Mouse (Mus musculus): ENCODE results near the gene Gnb2.

Gnb2 gene

DNA sequence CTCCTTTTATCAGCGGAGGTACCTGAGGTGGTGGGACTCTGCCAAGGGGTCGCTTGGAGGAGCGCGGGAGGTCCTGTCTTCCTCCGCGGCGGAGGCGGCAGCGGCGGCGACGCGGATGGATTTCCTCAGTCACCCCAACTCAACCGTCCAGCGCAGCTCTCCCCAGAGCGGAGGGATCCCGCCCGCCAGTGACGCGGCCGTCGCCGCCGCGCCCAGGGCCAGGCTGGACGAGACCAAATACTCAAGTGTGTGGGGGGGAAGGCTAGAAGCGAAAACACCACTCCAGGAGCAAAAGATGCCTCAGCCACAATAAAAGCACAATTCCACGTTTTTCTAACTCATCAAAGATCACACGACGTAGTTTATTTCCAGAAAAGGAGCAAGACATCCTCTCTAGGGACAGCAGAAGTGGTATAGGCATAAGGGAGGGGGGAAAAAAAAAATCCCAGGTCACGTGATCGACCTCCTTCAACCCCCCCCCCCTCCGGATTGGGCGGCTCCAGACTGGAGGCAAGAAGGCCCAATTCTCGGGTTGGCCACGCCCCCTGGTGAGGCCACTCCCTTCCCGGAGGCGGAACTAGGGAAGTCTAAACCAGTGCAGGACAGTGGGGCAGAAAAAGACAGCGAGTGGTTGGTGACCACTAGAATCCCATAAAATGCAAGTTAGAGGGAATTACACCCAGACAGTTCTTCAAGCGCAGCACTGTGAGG lies at the start of gene Gnb2, which contains the start of gene Epo:
Gnb2 (minus strand) TSS at position 394 of the 711 bp plus-strand sequence.
Epo (minus strand) TSS at position 126 of the 711 bp plus-strand sequence.
- peak; percentile 95 for DNase-seq (ENCODE audit: low spot score)

DNA sequence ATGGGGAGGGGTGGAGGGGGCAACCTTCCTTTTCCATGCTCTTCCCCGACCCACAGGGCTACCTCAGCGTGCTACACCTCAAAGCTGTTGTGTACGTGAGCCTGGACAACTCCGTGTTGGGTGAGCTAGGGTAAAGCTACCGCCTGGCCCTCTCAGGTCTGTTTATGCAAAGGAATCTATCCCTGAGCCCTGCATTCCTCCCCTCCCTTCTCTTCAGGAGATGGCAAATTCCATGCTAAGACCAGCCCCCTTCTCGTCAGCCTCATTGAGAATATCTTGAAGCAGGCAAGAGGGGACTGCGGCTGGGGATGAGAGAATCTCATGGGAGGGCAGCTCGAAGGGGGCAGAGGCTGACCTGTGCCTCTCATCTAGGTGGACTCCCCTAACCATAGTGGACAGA lies 49.4 kb upstream of the Gnb2 start:
- no peak for DNase-seq (ENCODE audit: low spot score)

DNA sequence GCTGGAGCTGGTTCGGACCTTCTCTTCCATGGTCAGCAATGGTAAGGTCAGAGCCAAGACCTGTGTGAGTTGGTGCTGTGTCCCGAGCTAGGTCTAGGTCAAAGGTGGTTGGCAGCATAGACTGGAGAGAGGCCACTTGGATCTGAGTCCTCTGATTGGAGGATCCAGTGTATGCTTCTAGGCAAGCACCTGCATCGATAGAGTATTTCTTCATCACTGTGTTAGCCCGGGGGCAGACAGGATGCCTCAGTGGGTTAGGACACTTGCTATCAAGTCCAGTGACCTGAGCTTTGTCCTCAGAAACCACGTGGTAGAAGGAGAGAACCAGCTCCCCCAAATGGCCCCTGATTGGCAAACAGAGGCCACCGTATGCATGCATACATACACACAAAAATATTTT lies 46.9 kb upstream of the Gnb2 start:
- DNase-seq (ENCODE audit: low spot score), result no peak

DNA sequence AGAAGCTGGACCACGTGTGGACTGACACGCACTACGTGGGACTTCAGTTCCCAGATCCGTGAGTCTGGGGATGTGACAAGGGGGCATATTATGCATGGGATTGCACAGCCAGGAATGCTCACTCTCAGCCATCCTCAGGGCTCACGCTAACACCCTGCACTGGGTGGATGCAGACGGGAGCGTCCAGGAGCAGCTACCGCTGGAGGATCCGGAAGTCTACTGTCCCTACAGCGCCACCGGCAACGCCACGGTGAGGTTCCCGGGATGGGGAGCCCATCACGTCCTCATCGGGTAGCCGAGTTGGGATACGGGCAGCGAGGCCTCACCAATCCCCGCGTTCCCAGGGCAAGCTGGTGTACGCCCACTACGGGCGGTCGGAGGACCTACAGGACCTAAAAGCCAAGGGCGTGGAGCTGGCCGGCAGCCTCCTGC lies 41.2 kb upstream of the Gnb2 start:
- DNase-seq (ENCODE audit: low spot score), result no peak

DNA sequence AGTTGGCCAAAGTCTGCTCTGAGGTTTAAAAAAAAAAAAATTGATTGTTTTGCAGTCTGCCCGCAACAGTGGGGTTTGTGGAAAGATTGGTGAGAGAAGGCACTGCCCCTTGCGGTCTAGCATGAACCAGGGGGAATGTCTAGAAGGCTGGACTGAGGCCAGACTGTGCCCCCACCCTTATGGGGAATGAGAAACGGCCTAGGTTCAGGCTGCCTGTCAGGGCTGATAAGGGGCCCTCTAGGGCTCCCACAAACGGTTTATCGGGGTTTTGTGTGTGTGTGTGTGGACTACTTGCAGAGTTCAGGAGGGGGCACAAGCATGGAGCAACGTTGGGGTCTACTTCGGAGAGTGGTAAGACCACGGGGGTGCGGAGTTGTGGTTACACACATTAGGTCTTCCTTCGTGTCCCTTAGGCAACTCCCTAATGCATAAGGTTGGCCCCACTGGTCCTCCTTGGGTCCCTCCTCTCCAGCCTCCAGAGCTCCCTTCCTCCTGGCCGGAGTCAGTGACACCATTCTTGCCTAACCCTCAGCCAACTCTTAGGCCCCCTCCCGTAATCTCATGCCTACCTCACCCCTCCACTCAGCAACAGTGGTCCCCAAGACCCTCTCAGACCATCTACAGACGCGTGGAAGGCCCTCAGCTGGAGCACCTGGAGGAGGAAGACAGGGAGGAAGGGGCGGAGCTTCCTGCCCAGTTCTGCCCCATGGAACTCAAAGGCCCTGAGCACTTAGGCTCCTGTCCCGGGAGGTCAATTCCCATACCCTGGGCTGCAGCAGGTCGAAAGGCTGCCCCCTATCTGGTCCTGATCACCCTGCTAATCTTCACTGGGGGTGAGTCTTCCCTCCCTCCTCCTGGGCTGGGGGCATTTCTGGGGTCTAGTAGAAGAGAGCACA lies 37.6 kb upstream of the Gnb2 start:
- no peak for DNase-seq (ENCODE audit: low spot score)

DNA sequence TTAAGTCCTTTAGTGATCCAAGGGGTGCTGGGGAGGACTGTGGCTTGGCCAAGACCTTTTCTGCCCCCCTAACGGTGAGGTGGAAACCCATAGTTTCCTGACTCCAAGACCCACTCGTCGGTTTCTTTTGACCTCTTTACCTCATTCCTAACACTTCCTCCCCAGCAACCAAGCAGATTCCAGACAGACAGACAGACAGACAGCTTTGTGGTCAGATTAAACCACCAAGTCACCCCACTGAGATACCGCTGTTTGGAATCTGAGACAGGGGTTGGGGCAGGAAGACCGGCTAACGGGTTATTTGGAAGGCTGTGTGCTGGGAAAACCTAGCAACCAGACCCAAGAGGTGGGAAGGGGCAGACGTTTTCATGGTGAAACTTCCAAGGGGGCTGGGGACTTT lies 36.9 kb upstream of the Gnb2 start:
- no peak for DNase-seq (ENCODE audit: low spot score)

DNA sequence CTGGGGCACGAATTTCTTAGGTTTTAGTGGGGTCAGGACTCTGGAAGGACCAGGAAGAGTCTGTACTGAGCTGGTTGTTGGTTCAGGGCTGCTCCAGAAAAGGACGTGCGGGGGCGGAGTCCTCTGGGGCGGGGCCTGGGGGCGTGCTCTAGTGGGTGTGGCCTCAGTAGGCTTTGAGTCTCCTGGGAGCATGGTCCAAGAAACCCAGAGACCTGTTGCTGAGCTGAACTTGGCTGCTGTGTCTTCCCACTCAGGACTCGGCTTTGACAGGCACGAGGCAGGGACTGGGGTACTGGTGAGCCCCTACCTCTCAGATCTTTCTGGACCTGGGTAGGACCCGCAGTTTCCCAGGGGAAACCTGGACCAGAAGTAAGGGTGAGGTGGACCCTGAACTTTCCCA lies 36.4 kb upstream of the Gnb2 start, which contains the start of gene Tfr2:
Tfr2 (plus strand) TSS at position 176 of the 400 bp plus-strand sequence.
- DNase-seq (ENCODE audit: low spot score), result no peak

DNA sequence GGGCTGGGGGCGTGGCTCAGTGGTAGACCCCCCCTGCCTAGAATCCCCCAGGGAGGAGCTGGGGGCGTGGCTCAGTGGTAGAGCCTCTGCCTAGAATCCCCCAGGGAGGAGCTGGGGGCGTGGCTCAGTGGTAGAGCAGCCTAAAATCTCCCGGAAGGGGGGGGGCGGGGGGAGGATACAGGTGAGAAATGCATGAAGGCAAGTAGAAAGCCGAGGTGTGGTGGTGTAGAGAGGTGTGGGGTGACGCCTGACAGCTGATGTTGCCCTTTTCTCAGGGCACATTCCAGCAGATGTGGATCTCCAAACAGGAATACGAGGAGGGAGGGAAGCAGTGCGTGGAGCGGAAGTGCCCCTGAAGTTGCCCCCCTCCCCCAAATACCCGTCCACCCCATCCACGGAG lies 35.7 kb upstream of the Gnb2 start:
- no peak for DNase-seq (ENCODE audit: low spot score)

DNA sequence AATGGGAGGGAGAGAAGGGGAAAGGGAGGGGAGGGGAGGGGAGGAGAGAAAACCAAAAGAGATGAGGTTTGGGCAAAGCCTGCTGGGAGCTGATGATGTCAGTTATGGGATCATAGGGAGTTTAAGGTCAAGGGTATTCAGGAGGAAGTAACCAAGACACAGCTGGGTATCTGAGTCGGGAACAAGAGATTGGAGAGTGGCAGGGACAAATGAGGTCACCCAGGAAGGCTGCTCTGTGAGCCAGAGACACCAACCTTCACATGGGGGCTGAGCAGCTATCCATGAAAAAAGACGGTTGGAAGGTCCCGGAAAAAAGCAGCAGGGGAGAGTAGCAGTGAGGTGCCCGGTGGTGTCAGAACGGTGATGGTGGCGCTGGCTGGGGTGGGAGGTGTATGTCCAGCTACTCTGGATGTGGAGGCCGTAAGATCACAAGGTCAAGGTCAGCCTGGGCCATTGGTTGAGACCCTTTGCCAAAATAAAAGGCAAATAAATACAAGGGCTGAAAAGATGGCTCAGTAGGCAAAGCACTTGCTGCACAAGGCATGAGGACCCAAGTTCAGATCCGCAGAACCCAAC lies 35.0 kb upstream of the Gnb2 start:
- DNase-seq (ENCODE audit: low spot score), result no peak

DNA sequence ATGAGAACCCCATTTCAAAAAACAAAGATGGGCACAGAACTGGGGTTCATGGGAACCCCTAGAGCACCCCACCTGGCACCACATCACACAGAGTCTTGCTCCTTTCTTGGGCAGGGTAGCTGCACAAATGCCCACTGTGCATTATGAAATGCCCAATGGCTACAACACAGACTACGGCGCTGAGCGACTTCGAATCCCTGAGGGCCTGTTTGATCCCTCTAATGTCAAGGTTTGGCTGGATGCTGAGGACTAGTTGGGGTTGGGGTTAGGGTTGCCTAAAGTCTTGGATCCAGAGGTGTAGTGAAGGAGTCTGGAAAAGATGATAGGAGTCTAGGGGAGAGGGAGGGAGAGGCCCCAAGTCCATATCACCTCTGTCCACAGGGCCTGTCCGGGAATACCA lies 33.1 kb upstream of the Gnb2 start:
- no peak for DNase-seq (ENCODE audit: low spot score)

DNA sequence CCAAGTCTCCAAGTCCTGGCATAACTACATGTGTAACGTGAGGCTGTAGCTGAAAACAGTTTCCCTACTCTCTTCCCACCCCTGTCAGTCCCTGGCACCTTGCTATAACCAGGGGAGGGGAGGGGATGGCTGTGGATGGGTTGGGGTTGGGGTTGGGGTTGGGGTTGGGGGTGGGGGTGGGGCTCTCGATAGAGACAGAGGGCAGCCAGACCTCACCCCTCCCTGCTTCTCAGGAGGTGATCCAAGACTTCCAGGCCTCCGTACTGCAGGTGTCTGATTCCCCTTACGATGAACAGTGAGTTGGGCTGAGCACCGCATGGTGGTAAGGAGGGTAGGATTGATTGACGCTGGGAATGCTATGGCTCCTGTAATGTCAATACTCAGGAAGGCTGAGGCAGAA lies 32.4 kb upstream of the Gnb2 start:
- no peak for DNase-seq (ENCODE audit: low spot score)

DNA sequence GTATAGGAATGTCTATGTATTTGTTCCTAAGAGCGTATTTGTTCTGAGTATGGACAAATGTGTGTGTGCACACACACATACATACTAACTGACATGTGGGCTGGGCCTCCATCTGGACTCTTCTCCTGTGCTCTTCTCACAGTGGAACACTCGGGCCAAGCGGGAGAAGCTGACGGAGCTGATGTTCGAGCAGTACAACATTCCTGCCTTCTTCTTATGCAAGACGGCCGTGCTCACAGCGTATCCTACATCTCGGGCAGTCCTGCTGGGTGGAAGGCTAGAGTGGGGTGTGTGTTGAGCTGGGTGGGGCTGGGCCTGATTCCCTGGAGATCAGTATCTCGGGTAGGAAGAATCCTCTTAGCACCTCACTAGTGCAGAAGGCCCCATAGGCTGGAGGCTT lies 29.7 kb upstream of the Gnb2 start:
- peak; percentile 40 for DNase-seq (ENCODE audit: low spot score)

DNA sequence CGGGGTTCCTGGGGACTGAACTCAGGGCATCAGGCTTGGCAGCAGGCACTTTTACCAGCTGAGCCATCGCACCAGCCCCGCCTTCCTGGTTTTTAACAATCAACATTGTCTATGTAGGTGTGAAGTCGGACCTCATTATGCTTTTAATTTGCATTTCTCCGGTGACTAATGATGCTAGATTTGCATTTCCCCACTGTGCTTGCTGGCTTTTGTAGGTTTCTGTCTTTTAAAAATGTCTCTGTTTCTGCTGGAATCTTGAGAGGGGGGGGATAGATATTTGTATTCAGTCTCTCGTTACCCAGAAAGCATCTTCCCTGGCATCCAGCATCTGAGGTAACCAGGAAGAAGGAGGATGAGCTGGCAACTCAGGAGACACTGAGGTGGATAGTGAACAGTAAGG lies 28.2 kb upstream of the Gnb2 start:
- DNase-seq (ENCODE audit: low spot score), result no peak

DNA sequence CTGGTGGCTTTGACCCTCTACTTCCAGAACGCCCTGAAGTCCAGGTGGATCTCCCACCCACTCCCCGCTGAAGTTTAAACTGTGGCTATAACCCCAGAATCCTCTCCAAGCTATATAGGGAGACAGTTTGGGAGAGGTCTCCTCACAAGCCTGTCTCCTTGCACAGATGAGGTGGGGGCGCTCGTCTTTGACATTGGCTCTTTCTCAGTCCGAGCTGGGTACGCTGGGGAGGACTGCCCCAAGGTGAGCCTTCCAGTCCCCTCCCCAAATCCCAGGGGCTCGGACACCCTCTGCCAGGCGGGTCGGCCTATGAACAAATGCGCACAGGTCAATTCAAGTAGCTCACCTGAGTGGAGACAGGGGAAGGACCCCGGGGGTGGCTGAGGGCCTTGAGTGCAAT lies 20.6 kb upstream of the Gnb2 start:
- no peak for DNase-seq (ENCODE audit: low spot score)

DNA sequence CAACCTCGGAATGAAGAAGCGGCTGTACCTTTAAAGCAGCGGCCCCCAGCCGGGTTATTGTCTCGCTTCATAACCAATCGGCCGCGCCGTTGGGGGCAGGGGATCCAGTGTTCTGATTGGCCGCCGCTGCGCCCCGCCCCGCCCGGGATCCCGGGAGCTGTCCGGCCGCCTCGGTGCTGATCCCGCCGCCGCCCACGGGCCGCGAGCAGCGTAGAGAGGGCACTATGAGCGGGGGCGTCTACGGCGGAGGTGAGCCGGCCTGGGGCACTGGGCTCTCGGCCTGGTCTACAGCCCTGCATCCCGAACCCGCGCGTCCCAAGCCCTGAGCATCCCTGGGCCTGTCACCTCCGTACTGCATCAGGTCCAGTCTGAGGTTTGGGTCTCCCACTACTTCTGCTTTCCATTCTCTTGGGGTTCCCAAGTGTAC lies 20.1 kb upstream of the Gnb2 start, which contains the start of gene Actl6b:
Actl6b (plus strand) TSS at position 107 of the 427 bp plus-strand sequence.
- DNase-seq (ENCODE audit: low spot score), result no peak

DNA sequence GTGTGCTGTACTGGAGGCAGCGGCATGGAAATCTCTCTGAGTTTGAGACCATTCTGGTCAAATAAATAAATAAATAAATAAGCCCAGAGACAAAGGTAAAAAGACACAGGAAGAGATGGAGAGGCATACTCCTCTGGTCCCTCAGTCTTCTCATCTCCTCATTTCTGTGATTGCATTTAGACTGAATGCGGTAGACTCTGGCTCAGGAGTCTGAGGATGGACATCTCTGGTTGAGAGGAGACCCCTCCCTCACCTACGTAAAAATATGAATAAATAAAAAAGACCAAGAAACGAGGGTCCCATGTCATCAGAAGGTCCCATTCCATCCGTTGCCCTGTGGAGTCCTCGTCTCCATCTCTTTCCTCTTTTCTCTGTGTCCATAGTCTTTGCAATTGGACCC lies 19.7 kb upstream of the Gnb2 start:
- no peak for DNase-seq (ENCODE audit: low spot score)

DNA sequence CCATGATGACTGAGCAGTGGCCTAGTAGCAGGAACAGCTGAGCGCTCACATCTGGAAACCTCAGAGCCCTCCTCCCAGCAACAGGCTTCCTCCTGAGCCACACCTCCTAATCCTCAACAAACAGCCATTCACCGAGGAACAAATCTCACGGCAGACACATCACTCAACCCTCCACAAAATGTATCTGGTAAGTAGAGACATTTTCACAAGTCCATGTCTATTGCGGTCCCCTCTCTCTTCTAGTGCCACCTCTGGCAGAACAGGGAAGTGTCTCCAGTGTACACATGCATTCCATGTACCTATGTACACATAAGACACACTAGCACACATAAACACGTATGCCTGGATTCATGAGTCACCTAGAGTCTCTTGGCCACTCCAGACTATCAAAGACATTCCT lies 17.8 kb upstream of the Gnb2 start:
- no peak for DNase-seq (ENCODE audit: low spot score)

DNA sequence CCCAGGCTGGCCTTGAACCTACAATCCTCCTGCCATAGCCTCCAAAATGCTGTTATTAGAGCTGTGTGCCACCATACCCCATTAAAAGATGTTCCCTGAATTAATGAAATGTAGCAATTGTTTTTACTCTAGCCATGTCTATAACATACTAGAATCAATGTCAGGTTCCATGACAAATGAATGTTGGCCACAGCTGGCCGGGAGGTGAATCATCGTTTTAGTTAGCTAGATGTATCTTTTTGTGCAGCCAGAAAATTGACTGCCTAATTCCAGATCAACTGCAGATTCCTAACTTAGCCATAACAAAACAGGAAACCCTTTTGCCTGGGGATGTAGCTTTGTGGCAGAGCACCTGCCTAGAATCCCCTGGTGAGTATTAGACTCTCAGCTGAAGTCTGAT lies 16.5 kb upstream of the Gnb2 start:
- DNase-seq (ENCODE audit: low spot score), result no peak

DNA sequence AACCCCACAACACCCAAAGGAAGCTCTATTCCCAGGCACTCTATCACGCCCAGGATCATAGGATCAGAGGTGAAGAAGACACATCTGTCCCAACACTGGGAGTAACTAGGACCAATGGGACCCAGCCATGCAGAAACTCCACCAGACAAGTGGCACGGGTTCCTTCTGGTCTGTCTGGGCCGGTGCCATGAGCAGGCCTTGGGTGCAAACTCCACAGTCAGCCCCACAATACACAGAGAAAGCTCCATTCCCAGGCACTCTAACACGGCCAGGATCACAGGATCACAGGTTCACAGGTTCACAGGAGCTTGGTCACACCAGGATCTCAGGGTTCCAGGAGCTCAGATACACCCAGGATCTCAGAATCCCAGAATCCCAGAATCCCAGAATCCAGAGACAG lies 12.3 kb upstream of the Gnb2 start:
- no peak for DNase-seq (ENCODE audit: low spot score)

DNA sequence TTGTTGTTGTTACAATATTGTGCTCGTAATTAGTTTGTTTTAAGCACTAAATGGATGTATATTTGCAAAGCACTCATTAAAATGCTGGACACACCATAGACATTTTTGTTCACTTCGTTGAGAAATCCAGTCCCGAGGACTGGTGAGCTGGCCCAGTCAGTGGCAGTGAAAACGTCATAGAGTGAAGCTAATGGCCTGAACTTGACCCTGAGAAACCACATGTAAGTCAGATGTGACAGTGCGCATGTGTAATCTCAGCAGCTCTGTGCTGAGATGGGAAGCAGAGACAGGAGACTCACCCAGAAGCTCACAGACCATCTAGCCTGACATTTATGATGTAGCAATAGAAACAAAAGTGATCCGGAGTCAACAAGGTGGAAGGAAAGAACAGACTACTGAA lies 11.6 kb upstream of the Gnb2 start:
- no peak for DNase-seq (ENCODE audit: low spot score)

DNA sequence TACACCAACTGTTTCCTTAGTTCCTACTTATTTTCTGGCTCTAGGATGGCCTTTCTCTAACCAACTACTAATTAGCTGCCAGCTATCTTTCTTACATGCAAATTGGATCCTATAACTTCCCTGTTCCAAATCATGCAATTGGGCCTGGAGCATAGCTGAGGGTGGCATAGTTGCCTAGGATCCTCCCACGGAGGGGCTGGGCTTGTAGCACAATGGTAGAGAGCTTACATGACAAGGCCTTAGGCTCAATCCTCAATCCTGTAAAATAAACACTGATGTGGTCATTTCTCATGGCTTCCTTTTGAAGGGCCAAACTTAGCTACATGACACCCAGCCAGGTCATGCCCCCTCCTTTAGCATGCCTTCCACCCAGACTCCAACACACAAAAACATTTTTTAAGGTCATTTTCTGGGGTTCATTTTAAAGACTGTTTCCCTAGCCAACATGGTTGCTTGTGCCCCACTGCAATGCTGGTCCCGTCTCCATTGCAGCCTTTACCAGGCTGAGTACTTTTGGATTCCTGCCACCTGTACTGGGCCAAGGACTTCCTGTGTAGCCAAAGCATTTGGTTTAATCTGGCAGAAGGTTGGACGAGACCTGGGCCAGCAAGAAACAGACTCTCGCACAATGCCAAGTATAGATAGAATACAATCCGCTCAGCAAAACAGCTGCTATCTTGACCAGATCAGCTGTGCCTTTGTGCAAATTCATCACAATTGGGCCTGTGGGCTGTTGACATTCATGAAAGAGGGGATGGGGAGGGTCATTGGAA lies 8.6 kb upstream of the Gnb2 start:
- no peak for DNase-seq (ENCODE audit: low spot score)

DNA sequence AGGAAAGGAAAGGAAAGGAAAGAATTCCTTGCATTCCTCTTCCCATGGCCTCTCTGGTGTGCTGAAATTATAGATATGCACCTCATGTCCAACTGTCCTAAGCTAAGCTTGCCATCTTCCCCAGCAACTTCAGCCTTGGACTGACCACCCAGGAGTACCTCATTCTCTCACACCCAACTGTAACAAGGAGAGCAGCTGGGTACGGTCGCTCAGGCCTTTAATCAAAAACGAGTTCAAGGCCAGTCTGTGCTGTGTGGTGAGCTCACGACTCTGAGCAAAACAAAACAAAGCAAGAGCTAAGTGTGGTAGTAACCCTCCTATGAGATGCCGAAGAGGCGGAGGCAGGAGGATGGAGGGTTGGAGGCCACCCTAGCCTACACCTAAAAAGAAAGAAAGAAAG lies 7.7 kb upstream of the Gnb2 start:
- DNase-seq (ENCODE audit: low spot score), result no peak

Data from layer of hippocampus, adult 9-10 months (tissue).